Mouse (Mus musculus) hindlimb bud, embryonic 11.5 days (tissue): Measurements from ENCODE around the gene Defb9.
"Not testable (repeated sequence)": the region's sequence is repeated elsewhere in the genome, so short reads cannot be mapped to it uniquely, and the experiment has no call there.

ENCODE experiments used
- DNase-seq: peaks from one replicate; pipeline ENCODE4 v3.0.0-alpha.2; 2012; ENCODE audit warnings: low read depth, low spot score; ENCODE audit errors: extremely low spot score

The Defb9 gene

DNA sequence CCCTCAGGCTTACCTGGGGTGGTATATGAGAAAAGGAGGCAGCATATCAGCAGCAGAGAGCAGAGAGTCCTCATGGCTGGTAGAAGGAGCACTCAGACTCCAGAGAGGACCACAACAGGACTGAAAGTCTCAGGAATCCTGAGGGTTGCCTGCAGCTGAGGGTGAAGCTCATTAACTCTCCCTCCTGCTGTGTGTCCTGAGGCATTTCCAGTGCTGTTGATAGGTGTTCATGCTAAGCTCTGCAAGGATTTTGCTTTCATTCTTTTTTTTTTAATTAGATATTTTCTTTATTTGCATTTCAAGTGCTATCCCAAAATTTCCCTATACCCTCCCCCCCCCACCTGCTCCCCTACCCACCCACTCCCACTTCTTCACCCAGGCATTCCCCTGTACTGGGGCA lies at the start of gene Defb9:
Gene Defb9 (minus strand): TSS at position 101 of the 400 bp plus-strand sequence.
- not testable (repeated sequence) for DNase-seq

GRCm38 (mm10) chr8:21932610-21933009 lies 47.4 kb upstream of the Defb9 start, which contains the start of gene Defb15:
TSS of gene Defb15 (minus strand) at chr8:21932710.
- no peak for DNase-seq

DNA sequence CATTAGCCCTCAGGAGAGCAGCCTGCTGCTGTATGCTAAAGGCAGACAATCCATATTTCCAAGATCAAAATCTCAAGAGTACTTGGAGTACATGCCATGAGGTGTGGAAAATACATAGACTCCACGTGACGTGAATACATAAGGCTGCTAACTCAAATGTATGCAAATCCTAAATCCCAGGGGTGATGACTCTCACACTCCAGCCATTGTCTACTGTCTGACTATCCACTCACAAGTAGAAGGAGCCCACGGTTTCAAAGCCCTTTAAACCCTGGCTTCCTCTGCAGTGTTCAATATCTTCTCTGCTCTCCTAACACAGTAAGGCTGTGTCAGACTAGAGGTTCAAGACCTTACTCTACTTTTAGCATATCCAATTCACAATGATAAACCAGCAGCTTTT lies 45.5 kb upstream of the Defb9 start:
- DNase-seq, result not testable (repeated sequence)

- DNase-seq, result no peak
These were observed 30.4 kb upstream of the Defb9 start for GRCm38 (mm10) chr8:21915625-21916024.

DNA sequence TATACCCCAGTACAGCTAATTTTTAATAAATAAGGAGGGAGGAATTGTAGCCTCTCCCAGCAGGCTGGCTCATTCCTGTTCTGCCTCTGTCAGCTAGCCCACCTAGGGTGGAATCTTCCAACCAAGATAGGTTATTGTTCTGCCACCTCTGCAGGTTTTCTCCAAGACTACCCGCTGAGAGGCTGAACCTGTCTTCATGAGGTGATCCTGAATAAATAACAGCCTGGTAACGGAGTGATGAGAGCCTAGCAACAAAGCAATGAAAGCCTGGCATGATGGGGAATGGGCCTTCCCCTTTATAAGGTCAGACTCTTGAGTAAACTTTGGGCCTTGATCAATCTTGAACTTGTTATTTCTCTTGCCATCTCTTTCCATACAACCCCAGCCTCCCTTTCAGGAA lies 27.3 kb upstream of the Defb9 start:
- DNase-seq, result no peak

GRCm38 (mm10) chr8:21911931-21912330 lies 26.7 kb upstream of the Defb9 start:
- DNase-seq, result no peak

GRCm38 (mm10) chr8:21906290-21906689 lies 21.1 kb upstream of the Defb9 start, which contains the start of gene Defb11:
TSS of gene Defb11 (minus strand) at chr8:21906412.
- DNase-seq, result not testable (repeated sequence)

DNA sequence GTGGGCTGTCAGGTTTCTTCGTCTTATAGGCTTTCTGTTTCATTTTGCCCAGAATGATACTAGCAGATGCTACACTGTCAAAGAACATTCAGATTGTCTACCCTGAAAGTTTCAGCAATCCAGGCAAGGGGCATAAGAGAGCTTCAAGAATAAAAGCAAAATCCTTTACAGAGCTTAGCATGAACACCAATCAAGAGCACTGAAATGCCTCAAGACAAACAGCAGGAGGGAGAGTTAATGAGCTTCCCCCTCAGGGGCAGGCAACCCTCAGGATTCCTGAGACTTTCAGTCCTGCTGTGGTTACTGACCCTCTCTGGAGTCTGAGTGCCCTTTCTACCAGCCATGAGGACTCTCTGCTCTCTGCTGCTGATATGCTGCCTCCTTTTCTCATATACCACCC lies 26.6 kb downstream of the Defb9 start, which contains the start of gene Defb10:
Gene Defb10 (plus strand): TSS at position 316 of the 400 bp plus-strand sequence.
- not testable (repeated sequence) for DNase-seq
